8 mouse cellular contexts compared by ENCODE assay signal in genomic region chr2:73528516-73529355, GRCm38 (mm10). TPM values are rescaled to one million over a fixed set of nuclear protein-coding genes. Genes with fewer than 3 reads are reported as not detected.
A peak's percentile ranks its signal among the peaks of the same experiment; 100 is the strongest.
DNase-seq lines count a peak whose midpoint lies in the region; ATAC-seq and TF ChIP-seq lines count a peak whose summit lies in the region.

No protein-coding gene starts in this region.

- intact Hi-C loops in heart, postnatal 10 days (cut with DNase I), result loop anchor here (5.0 kb wide), 1 partner anchor 141 kb away; the partner anchor contains the start of gene Gpr155

- peak; percentile 67 for ATAC-seq in neural tube, embryonic 12.5 days (ENCODE audit: low FRiP score, low read depth)
- ATAC-seq in activated CD4-positive, CD25-positive, alpha-beta regulatory T cell, adult 4 months, result no peak

- TF ChIP-seq POLR2A in liver, adult 2 months (IDR thresholded peaks at IDR 0.05; ENCODE audit: extremely low read depth, insufficient read depth, low read length), result no peak

- no peaks in the 10 kb centered on the region for H3K36me3 ChIP-seq in liver, adult 2 months (ENCODE audit: control insufficient read depth, insufficient read depth, low read length)
- no peaks in the 10 kb centered on the region for H3K36me3 ChIP-seq in neural tube, embryonic 12.5 days

- H3K9me3 ChIP-seq in neural tube, embryonic 12.5 days, result no peaks in the 10 kb centered on the region

- 3% methylated on average over 59 of the region's 59 CpGs for WGBS in liver, adult 2 months
- 2% methylated on average over 59 of the region's 59 CpGs for WGBS in neural tube, embryonic 12.5 days

- TF ChIP-seq CTCF in liver, adult 2 months (IDR thresholded peaks at IDR 0.05; ENCODE audit: low read depth, low read length), result no peak

- H3K27me3 ChIP-seq in liver, adult 2 months (ENCODE audit: control insufficient read depth, insufficient read depth, low read length), result peaks cover 6% of the 10 kb centered on the region; the same call in 1 of the 2 replicates
- no peaks in the 10 kb centered on the region for H3K27me3 ChIP-seq in neural tube, embryonic 12.5 days (replicated peaks)

- DNase-seq in cerebellum, postnatal 14 days, result peak; percentile 27 to 28
- DNase-seq in cerebellum, adult 8-10 months, result no peak
- DNase-seq in 3T3-L1 (ENCODE audit: low read depth, low spot score), result peak; percentile 59
- peak; percentile 68 for DNase-seq in embryo, embryonic 10.5 days (ENCODE audit: low spot score)
- peak; percentile 51 to 55 for DNase-seq in heart, postnatal 10 days
- no peak for DNase-seq in liver, adult 2 months (ENCODE audit: extremely low read depth, low read depth, low spot score)

- peak overlapping the region; percentile 93 for H3K4me2 ChIP-seq in neural tube, embryonic 12.5 days (replicated peaks)

- H3K27ac ChIP-seq in liver, adult 2 months (replicated peaks; ENCODE audit: insufficient read depth, low read depth, low read length), result peak overlapping the region; percentile 66
- H3K27ac ChIP-seq in neural tube, embryonic 12.5 days, result no peak overlapping the region

- H3K4me1 ChIP-seq in liver, adult 2 months (ENCODE audit: control insufficient read depth, insufficient read depth, low read length), result 0 out of 2 replicates have a peak, but pooled peaks cover 2% of the 10 kb centered on the region
- peaks cover 19% of the 10 kb centered on the region; the same call in 1 of the 2 replicates for H3K4me1 ChIP-seq in neural tube, embryonic 12.5 days

- H3K4me3 ChIP-seq in liver, adult 2 months (ENCODE audit: insufficient read depth, low read depth, low read length), result peak overlapping the region; percentile 86
- H3K4me3 ChIP-seq in neural tube, embryonic 12.5 days, result peak overlapping the region; percentile 86

- H3K9ac ChIP-seq in liver, adult 2 months (ENCODE audit: low read depth, low read length), result peak overlapping the region; percentile 85
- peak overlapping the region; percentile 88 for H3K9ac ChIP-seq in neural tube, embryonic 12.5 days

- H3K79me2 ChIP-seq in liver, adult 2 months (ENCODE audit: control insufficient read depth, insufficient read depth, low read length), result no peaks in the 10 kb centered on the region; the same call in 1 of the 2 replicates

RNA-seq across cellular contexts. Expression of gene Wipf1, which starts 0.8 kb away (rescaled TPM):
- 10 to 100 TPM; 22.0 to 23.1 TPM for total RNA-seq in heart, postnatal 10 days (2021)
- total RNA-seq in liver, adult 2 months (2014; rRNA removed), result 1.4 and 1.9 TPM in 2 replicates
- polyA plus RNA-seq in liver, adult 2 months (2012; rRNA removed), result 1.3 and 1.7 TPM in 2 replicates
- 5.0 and 5.8 TPM in 2 replicates for polyA plus RNA-seq in neural tube, embryonic 12.5 days (2016; fragmentation: Nextera tagmentation; extraction: Ambion mirVana)
- polyA plus RNA-seq in activated CD4-positive, CD25-positive, alpha-beta regulatory T cell, adult 4 months (2017; shearing (Covaris generic)), result 10 to 100 TPM; 70.1 to 72.4 TPM

RNA-seq across cellular contexts. Expression of gene Chrna1, which starts 51.4 kb away (rescaled TPM):
- total RNA-seq in heart, postnatal 10 days (2021), result not detected
- total RNA-seq in liver, adult 2 months (2014; rRNA removed), result not detected in 2 replicates
- polyA plus RNA-seq in liver, adult 2 months (2012; rRNA removed), result not detected in 2 replicates
- polyA plus RNA-seq in neural tube, embryonic 12.5 days (2016; fragmentation: Nextera tagmentation; extraction: Ambion mirVana), result 1.2 and 1.7 TPM in 2 replicates
- polyA plus RNA-seq in activated CD4-positive, CD25-positive, alpha-beta regulatory T cell, adult 4 months (2017; shearing (Covaris generic)), result not detected

Comparison
In these comparisons a context has a peak if more than half of its experiments do, and no peak if none do; other contexts are left out.
1. DNase-seq: peak in cerebellum, postnatal 14 days (2 of 2), 3T3-L1 (single experiment), embryo, embryonic 10.5 days (single experiment) and heart, postnatal 10 days (2 of 2); none in cerebellum, adult 8-10 months (single experiment) and liver, adult 2 months (single experiment).
2. RNA of gene Wipf1, which starts 0.8 kb away (polyA plus RNA-seq): 70.1 to 72.4 TPM in activated CD4-positive, CD25-positive, alpha-beta regulatory T cell, adult 4 months; 5.0 to 5.8 TPM in neural tube, embryonic 12.5 days and 1.3 to 1.7 TPM in liver, adult 2 months; every median in the first group is over 10 times any median in the second.